Mouse (Mus musculus): ENCODE measurements at regions not wholly inside any gene's neighbourhood (a gene's known extent, or its start where the extent isn't known, plus 50 kb on each side); places are given as distances from the start of the nearest gene placed in this dataset.
"Not testable (repeated sequence)": the region's sequence is repeated elsewhere in the genome, so short reads cannot be mapped to it uniquely, and the experiment has no call there.

DNA sequence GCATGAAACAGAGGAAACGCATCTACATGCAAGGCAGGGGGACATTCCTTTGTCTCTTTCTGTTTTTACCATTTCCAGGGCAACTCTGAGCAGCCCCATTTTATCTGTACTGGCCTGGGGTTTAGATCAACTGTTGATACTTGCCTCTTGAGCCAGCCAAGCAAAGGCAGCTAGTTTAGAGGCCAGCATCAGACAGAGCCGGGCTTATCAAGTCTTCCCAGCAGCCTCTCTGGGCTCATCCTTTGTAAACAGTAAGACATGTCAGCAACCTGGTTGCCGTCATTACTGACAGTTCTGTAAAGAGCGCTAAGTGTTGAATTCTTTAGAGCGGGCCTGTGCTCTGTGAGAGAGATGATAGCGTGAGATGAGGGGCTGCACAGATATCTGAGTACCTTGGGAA lies 182.9 kb upstream of the Bmp4 start:
- TF ChIP-seq TAL1 (conservative IDR thresholded peaks at IDR 0.05; ENCODE audit: low read depth, low read length) = no peak
- TF ChIP-seq CTCF (IDR thresholded peaks at IDR 0.05; ENCODE audit: low read depth, low read length) = no peak
- TF ChIP-seq POLR2AphosphoS5 (IDR thresholded peaks at IDR 0.05; ENCODE audit: insufficient replicate concordance, low read depth, low read length) = no peak
- TF ChIP-seq GATA2 (IDR thresholded peaks at IDR 0.05; ENCODE audit: borderline replicate concordance, low read depth, low read length) = no peak
- TF ChIP-seq GATA1 (IDR thresholded peaks at IDR 0.05; ENCODE audit: borderline replicate concordance, low read length) = no peak
- Histone ChIP-seq H3K4me3 (ENCODE audit: low read depth, low read length) (no peak overlapping the region; the same call in 1 of the 2 replicates), H3K9me3 (replicated peaks) (no peaks in the 10 kb centered on the region), H3K27me3 (ENCODE audit: insufficient read depth, low read length) (no peaks in the 10 kb centered on the region), H3K4me1 (ENCODE audit: insufficient read depth, low read depth, low read length) (peaks cover 67% of the 10 kb centered on the region), H3K36me3 (replicated peaks) (no peaks in the 10 kb centered on the region)
- ATAC-seq (ENCODE audit: extremely low read depth, insufficient number of reproducible peaks, low FRiP score, poor library complexity, severe bottlenecking) (peak; percentile 22), DNase-seq (ENCODE audit: low spot score) (no peak)

- DNase-seq (ENCODE audit: low spot score); H3K27me3 ChIP-seq (ENCODE audit: insufficient read depth, low read length); H3K36me3 ChIP-seq (replicated peaks); H3K9me3 ChIP-seq (replicated peaks); ATAC-seq (ENCODE audit: extremely low read depth, insufficient number of reproducible peaks, low FRiP score, poor library complexity, severe bottlenecking); H3K4me3 ChIP-seq (ENCODE audit: low read depth, low read length): not testable (repeated sequence)
- H3K4me1 ChIP-seq (ENCODE audit: insufficient read depth, low read depth, low read length) = peaks cover 66% of the 10 kb centered on the region
Measured at GRCm38 (mm10) chr14:46572972-46573371, 182.5 kb upstream of the Bmp4 start.

DNA sequence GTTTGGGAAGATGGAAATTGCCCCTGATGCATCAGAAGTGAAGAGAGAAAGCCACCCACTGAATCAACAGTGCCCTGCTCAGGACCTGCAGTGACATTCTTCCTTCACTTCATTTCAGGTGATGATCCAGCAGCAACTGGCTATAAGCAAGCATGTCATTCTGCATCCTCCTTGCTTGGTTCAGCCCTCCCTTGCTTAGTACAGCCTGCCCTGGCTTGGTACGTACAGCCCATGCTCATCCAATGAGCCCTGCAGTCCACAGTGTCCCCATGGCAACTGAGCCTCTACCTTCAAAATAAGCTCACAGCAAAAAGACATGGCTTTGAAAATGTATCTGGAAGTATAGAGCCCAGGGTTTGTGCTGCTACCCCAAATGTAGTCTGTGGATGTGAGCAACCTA lies 181.4 kb upstream of the Bmp4 start:
- Histone ChIP-seq H3K27me3 (ENCODE audit: insufficient read depth, low read length) (no peaks in the 10 kb centered on the region), H3K4me3 (ENCODE audit: low read depth, low read length) (no peak overlapping the region), H3K4me1 (ENCODE audit: insufficient read depth, low read depth, low read length) (peaks cover 67% of the 10 kb centered on the region), H3K36me3 (replicated peaks) (no peaks in the 10 kb centered on the region), H3K9me3 (replicated peaks) (no peaks in the 10 kb centered on the region)
- no peak for TF ChIP-seq TAL1 (conservative IDR thresholded peaks at IDR 0.05; ENCODE audit: low read depth, low read length)
- no peak for TF ChIP-seq GATA1 (IDR thresholded peaks at IDR 0.05; ENCODE audit: borderline replicate concordance, low read length)
- TF ChIP-seq GATA2 (IDR thresholded peaks at IDR 0.05; ENCODE audit: borderline replicate concordance, low read depth, low read length) = no peak
- no peak for TF ChIP-seq POLR2AphosphoS5 (IDR thresholded peaks at IDR 0.05; ENCODE audit: insufficient replicate concordance, low read depth, low read length)
- no peak for TF ChIP-seq CTCF (IDR thresholded peaks at IDR 0.05; ENCODE audit: low read depth, low read length)
- ATAC-seq (ENCODE audit: extremely low read depth, insufficient number of reproducible peaks, low FRiP score, poor library complexity, severe bottlenecking) (no peak), DNase-seq (ENCODE audit: low spot score) (no peak)

GRCm38 (mm10) chr14:46569273-46569672 lies 178.8 kb upstream of the Bmp4 start:
- no peak for ATAC-seq (ENCODE audit: extremely low read depth, insufficient number of reproducible peaks, low FRiP score, poor library complexity, severe bottlenecking)
- H3K36me3 ChIP-seq (replicated peaks) = no peaks in the 10 kb centered on the region
- H3K4me1 ChIP-seq (ENCODE audit: insufficient read depth, low read depth, low read length) = peaks cover 64% of the 10 kb centered on the region
- H3K9me3 ChIP-seq (replicated peaks) = no peaks in the 10 kb centered on the region
- TF ChIP-seq CTCF (IDR thresholded peaks at IDR 0.05; ENCODE audit: low read depth, low read length) = no peak
- TF ChIP-seq GATA1 (IDR thresholded peaks at IDR 0.05; ENCODE audit: borderline replicate concordance, low read length) = no peak
- TF ChIP-seq TAL1 (conservative IDR thresholded peaks at IDR 0.05; ENCODE audit: low read depth, low read length) = no peak
- TF ChIP-seq POLR2AphosphoS5 (IDR thresholded peaks at IDR 0.05; ENCODE audit: insufficient replicate concordance, low read depth, low read length) = no peak
- TF ChIP-seq GATA2 (IDR thresholded peaks at IDR 0.05; ENCODE audit: borderline replicate concordance, low read depth, low read length) = no peak
- H3K27me3 ChIP-seq (ENCODE audit: insufficient read depth, low read length) = no peaks in the 10 kb centered on the region
- no peak overlapping the region for H3K4me3 ChIP-seq (ENCODE audit: low read depth, low read length)
- no peak for DNase-seq (ENCODE audit: low spot score)

DNA sequence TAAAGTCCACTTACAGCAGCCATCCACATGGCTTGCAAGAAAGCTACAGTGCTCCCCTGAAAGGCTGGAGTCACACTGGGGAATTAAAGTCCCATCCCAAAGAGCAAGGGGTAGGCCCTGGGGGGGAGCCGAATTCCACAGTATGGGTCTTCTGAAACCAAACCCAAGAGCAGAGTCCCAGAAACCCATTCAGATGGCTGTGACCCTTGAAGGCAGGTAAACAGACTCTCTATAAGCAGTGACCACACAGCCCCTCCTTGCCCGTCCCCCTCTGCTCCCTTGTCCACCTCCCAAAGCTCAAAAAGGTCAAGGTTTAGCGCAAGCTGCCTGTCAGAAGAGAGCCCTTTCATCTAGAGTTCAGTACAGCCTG lies 176.9 kb upstream of the Bmp4 start:
- Histone ChIP-seq H3K9me3 (replicated peaks) (no peaks in the 10 kb centered on the region), H3K4me3 (ENCODE audit: low read depth, low read length) (no peak overlapping the region), H3K36me3 (replicated peaks) (no peaks in the 10 kb centered on the region), H3K27me3 (ENCODE audit: insufficient read depth, low read length) (no peaks in the 10 kb centered on the region), H3K4me1 (ENCODE audit: insufficient read depth, low read depth, low read length) (peaks cover 64% of the 10 kb centered on the region)
- ATAC-seq (ENCODE audit: extremely low read depth, insufficient number of reproducible peaks, low FRiP score, poor library complexity, severe bottlenecking) = no peak
- TF ChIP-seq CTCF (IDR thresholded peaks at IDR 0.05; ENCODE audit: low read depth, low read length) (no peak), TAL1 (conservative IDR thresholded peaks at IDR 0.05; ENCODE audit: low read depth, low read length) (no peak), GATA2 (IDR thresholded peaks at IDR 0.05; ENCODE audit: borderline replicate concordance, low read depth, low read length) (no peak), GATA1 (IDR thresholded peaks at IDR 0.05; ENCODE audit: borderline replicate concordance, low read length) (no peak), POLR2AphosphoS5 (IDR thresholded peaks at IDR 0.05; ENCODE audit: insufficient replicate concordance, low read depth, low read length) (no peak)
- DNase-seq (ENCODE audit: low spot score) = no peak

- no peak overlapping the region for H3K4me3 ChIP-seq (ENCODE audit: low read depth, low read length)
- TF ChIP-seq POLR2AphosphoS5 (IDR thresholded peaks at IDR 0.05; ENCODE audit: insufficient replicate concordance, low read depth, low read length) (no peak), CTCF (IDR thresholded peaks at IDR 0.05; ENCODE audit: low read depth, low read length) (no peak), TAL1 (conservative IDR thresholded peaks at IDR 0.05; ENCODE audit: low read depth, low read length) (no peak), GATA1 (IDR thresholded peaks at IDR 0.05; ENCODE audit: borderline replicate concordance, low read length) (no peak), GATA2 (IDR thresholded peaks at IDR 0.05; ENCODE audit: borderline replicate concordance, low read depth, low read length) (no peak)
- no peaks in the 10 kb centered on the region for H3K9me3 ChIP-seq (replicated peaks)
- H3K27me3 ChIP-seq (ENCODE audit: insufficient read depth, low read length) = no peaks in the 10 kb centered on the region
- no peaks in the 10 kb centered on the region for H3K36me3 ChIP-seq (replicated peaks)
- no peak for DNase-seq (ENCODE audit: low spot score)
- no peak for ATAC-seq (ENCODE audit: extremely low read depth, insufficient number of reproducible peaks, low FRiP score, poor library complexity, severe bottlenecking)
- peaks cover 66% of the 10 kb centered on the region for H3K4me1 ChIP-seq (ENCODE audit: insufficient read depth, low read depth, low read length)
Measured at GRCm38 (mm10) chr14:46566681-46567410, 176.4 kb upstream of the Bmp4 start.

Measured in G1E (cell line).